Mouse (Mus musculus) monocyte, adult 2 months (primary cell): ENCODE data around the gene Cfap100.

Experiments used
- DNase-seq, 2 experiments: peaks; one replicate each; pipeline ENCODE4 v3.0.0; 2022; ENCODE audit warnings: low spot score in 2 of 2, low read depth in 1 of 2

Cfap100 gene

GRCm38 (mm10) chr6:90461181-90461580 is 32.6 kb upstream of the Cfap100 start:
- no peak for DNase-seq

DNA sequence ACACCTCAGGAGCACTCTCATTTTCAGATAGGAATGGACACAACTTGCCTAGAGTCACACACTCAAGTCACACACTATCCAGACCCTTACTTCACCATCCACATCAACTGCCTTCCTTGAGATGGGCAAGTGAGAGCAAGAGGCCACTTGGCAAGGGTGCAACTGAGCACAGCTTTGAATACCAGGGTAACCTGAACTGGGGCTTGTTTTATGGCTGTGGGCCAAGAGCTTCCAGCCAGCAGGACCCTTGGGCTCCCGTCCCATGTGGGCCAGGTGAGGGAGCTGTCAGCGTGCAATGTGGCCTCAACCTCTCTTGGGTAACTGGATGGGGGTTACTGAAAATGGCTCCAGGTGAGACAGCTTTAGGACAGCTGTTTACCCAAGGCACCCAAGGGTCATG is 28.8 kb upstream of the Cfap100 start:
- DNase-seq: no peak

DNA sequence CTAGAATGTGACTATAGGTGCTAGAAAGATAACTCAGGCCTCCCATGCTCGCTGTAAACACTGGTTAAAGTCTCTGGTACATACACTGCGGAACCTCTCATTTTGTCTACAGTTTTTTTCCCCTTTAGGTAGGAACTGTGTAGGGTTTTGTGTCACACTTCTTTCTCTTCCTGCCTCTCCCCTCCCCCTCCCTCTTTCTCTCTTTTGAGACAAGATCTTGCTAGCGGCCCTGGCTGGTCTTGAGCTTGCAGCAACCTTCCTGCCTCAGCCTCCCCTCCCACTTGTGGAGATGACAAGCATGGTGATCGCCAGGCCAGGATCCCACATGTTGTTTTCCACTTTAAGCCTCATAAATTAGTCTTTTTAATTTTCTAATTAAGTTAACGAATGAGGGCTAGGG is 25.2 kb upstream of the Cfap100 start:
- no peak for DNase-seq

GRCm38 (mm10) chr6:90452603-90453002 is 24.0 kb upstream of the Cfap100 start:
- DNase-seq: no peak

DNA sequence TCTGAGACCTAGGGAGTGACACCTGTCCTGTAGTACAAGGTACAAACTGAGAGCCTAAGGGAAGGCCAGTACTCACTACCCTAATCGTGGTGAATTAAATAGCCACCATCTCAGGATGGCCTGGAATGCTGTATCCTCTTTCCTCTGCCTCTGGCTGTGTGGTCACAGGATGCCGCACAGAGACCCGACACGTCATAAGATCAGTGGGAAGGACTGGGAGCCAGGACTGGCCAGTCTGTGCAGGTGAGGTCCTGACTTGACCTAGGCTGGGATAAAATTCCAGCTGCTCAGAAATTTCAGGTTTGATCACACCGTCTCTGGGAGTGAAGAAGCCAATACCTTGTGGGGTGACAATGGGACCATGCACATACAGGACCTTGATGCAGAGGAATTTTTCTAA is 22.9 kb upstream of the Cfap100 start:
- DNase-seq: no peak

GRCm38 (mm10) chr6:90450697-90451096 is 22.1 kb upstream of the Cfap100 start:
- no peak for DNase-seq

DNA sequence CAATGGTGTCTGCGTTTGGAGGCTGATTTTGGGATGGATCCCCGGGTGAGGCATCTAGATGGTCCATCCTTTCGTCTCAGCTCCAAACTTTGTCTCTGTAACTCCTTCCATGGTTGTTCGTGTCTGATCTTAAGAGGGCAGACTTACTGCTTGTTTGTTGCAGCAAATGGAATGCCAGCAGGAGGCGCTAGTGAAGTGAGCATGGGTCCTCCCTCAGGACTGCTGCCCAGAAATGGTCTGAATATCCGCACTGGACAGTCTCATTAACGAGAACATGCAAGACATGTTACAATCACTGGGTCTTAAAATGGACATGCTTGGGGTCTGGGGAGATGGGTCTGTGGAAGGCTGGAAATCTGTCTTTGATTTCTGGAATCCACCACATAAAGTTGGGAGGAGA is 21.6 kb upstream of the Cfap100 start:
- DNase-seq: no peak

- no peak for DNase-seq
Measured at GRCm38 (mm10) chr6:90446883-90447282, 18.3 kb upstream of the Cfap100 start.

DNA sequence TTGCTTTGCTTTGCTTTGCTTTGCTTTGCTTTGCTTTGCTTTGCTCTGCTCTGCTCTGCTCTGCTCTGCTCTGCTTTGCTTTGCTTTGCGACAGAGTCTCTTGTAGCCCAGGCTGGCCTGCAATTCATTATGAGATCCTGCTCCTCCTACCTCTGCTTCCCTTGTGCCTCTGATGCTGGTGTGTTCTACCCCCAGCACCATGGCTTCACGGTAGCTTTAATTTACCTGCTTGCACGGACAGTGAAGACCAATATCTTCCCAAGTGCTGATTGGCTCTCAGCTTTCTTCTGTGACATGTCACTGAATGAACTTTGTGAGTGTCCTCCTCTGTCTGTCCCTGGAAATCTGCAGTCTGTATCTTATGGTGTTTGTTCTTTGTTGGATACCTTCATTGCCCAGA is 8.4 kb upstream of the Cfap100 start:
- no peak for DNase-seq

DNA sequence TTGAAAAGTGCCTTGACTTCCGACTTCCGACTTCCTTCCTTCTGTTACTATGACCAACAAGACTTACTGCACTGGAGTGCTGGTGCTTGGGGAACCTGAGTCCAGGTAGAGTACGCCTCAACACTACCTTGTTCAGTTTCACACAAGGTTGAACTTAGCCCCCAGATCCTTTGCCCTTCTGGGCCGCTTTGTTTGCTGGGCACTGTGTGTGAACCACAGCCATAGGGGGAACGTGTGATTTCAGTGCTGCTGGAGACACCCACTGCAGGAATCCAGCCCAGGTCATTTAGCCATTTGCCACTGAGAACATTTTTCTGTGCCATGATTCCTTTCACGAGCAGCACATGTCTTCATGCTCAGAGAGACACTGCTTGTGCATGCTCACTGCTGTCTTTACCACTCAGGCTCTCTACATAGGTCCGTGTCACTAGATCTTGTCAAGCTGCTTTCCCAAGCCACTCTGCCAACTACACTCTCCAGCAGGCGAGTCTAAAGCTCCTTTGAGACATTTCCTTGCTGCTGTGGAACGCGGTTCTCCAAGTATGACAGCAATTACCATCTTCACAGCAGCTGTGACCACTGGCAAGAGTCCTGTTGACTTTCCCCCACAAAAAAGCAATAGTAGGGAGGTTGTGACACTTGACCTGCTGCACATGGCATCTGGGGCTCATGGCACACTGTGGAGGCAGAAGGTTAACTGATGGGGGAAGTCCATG is 7.8 kb upstream of the Cfap100 start:
- no peak for DNase-seq

GRCm38 (mm10) chr6:90435195-90435618 is 6.6 kb upstream of the Cfap100 start:
- peak in 1 of 2 experiments; percentile 17 for DNase-seq

GRCm38 (mm10) chr6:90434687-90435086 is 6.1 kb upstream of the Cfap100 start:
- DNase-seq: no peak

- DNase-seq: no peak
Measured at GRCm38 (mm10) chr6:90431487-90431886, 2.9 kb upstream of the Cfap100 start.

DNA sequence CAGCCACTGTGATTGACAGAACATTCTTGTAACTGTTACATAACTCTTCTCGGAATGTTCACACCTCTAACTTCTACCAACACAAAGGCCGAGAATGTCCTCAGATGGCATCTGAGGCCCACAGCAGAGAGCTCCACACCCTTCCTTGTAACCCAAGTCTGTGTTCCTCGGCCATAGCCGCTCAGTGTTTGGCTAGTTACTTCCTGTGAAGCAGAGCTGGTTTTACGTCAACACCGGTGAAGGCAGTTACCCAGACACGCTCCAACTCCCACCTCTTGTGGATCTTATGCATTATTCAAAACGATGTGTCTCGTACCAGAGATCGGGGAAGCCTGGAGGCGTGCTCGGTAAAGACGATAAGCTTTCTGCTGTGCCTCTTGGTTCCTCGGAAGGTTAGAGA is 1.3 kb upstream of the Cfap100 start:
- DNase-seq: no peak

DNA sequence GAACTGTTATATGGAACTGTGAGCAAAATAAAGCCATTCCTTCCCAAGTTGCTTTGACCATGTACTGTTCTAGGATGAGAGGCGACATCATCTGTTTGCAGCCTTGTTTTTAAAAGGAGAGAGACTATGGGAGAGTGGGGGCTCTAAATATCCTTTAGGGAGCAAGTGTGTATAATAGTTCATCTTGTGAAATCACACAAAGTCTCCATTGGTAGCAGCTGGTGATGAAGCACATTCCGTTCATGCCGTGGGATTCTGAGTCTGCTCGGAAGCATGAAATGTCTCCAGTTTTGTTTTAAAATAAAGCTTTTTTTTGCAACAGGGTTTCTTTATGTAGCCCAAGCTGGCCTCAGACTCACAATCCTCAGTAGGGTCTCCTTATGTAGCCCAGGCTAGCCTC is 2.6 kb downstream of the Cfap100 start:
- DNase-seq: no peak

- DNase-seq: no peak
Measured at GRCm38 (mm10) chr6:90425361-90425760, 3.2 kb downstream of the Cfap100 start.

GRCm38 (mm10) chr6:90422565-90422964 is 6.0 kb downstream of the Cfap100 start:
- peak; percentile 13 to 34 for DNase-seq

- DNase-seq: no peak
Measured at GRCm38 (mm10) chr6:90411926-90412325, 16.7 kb downstream of the Cfap100 start.

DNA sequence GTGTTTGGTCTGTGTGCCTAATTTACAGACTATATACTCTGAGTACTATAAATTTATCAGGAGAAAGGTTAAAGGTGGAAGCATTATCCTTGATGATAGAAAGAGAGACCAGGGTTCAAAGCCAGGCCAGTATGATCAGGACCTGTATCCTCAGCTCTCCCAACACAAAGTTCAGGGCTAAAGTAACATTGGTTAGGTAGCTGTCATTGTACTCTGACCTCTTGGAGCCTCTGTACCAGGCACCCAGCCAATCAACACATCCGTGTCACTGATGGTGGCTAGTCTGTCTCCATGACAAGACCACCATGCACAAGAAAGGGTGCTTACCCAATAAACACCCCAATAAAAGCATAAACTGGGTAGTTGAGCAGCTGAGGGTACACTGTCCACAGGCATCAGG is 17.6 kb downstream of the Cfap100 start:
- no peak for DNase-seq

DNA sequence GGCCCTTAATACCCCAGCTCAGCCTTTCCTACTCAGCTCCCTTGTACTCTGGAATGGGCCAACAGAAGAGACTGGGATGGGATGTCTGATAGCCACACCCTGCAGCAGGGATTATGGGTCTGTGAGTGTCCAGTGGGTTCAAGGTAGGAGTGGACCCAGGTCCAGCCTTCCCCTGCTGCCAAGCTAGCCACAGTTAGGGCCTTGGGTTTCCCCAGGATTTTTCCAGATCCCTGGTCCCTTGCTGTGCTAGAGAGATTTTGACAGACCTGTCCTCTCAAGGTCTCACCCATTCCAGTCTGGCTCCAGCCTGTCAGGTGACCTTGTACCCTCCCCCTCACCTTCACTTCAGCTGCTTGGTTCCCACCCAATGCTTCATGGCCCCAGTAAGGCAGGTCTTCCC is 20.0 kb downstream of the Cfap100 start:
- no peak for DNase-seq

DNA sequence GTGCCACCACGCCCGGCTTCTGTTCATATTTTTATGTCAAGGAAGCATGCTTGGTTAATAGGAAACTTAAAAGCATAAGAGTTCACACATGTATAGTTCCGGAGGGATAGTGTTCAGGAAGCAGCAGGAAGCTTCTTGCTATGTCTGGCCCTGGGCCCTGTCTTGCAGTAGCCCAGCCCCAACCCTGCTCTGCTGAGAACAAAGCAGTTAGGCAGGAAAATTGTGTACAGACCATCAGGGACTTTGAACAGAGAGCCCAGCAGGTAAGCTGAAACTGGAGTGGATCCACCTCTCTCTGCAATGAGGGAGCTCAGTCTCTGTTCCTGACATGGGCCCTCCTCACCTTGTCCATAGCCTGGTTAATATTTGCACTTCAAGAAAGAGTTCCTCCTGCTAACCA is 31.3 kb downstream of the Cfap100 start:
- no peak for DNase-seq

DNA sequence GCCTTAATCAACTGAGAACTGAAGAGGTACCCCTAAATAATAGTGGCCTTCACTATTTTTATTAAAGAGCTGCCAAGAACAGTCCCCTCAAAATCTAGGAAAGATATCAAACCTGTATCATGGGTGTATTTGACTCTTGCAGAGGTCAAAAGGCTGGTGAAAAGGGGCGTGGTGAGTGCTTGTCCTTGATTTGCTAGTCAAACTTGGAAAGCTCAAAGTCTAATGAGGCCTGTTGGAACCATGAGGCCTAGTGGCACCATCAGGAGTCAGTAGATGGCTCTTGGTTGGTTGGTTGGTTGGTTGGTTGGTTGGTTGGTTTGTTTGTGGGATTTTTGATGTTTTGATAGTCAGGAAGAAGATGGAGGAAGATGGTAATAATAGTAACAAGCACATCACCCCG is 32.8 kb downstream of the Cfap100 start:
- no peak for DNase-seq

- no peak for DNase-seq
Measured at GRCm38 (mm10) chr6:90393948-90394347, 34.6 kb downstream of the Cfap100 start.
